Mouse (Mus musculus) fat pad, adult 2 months (tissue): ENCODE results near the gene Sh3bp4.

Experiments
- DNase-seq: peaks from one replicate; pipeline ENCODE4 v3.0.0-alpha.2; 2011; ENCODE audit warnings: low read depth, low spot score; ENCODE audit errors: extremely low read depth

The Sh3bp4 gene

GRCm38 (mm10) chr1:89175355-89175754, 105.1 kb downstream of the Sh3bp4 start:
- DNase-seq: no peak

- DNase-seq: no peak
These were observed 113.1 kb downstream of the Sh3bp4 start for GRCm38 (mm10) chr1:89183261-89183831.

DNA sequence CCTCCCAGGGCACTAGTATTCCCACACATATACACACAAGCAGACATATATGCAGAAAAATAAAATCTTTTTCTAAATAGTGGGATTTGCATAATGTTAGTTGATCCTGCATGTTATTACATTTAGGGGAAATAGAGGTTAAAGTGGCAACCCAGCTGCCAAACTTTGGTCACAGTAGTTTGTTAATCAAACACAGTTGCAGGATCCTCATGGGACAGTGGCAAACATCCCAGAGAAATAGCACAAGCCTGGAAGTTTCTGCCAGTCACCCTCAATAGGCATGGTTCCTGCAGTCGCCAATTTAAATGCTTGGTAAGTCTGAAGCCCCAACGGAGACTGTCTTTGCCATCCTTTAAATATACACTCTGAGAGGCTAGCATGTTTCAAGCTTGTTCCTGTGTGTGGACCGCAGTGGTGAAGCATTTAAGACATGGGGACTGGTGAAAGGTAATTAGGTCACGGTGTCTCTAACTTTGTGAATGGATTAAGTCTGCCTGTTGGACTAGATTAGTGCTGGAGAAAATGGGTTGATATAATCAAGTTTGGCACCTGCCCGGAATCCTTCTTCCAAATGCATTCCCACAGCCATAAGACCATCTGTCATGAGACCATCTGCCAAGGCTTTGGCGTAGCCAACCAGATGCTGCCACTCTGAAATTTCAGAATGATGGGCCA, 114.0 kb downstream of the Sh3bp4 start:
- DNase-seq: no peak

- no peak for DNase-seq
These were observed 114.6 kb downstream of the Sh3bp4 start for GRCm38 (mm10) chr1:89184839-89185238.

- no peak for DNase-seq
These were observed 117.2 kb downstream of the Sh3bp4 start for GRCm38 (mm10) chr1:89187441-89187840.

DNA sequence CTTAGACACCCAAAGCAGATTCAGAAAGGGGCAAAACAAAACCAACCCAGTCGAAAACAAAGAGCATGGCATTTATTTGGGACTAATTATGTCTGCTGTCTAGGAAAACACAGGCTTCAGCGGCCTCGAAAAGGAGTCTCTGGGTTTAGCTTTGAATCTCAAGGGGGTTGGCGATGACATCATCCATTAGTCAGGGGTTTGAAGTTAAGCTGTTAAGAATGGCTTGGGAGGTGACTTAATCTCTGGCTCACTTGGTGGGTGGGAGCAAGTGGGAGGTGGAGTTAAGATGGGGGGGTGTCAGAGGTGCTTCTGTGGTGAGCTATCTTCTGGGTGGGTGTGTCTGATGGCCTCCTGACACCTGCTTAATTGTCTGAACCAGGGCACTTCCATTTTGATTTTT, 117.9 kb downstream of the Sh3bp4 start:
- no peak for DNase-seq

DNA sequence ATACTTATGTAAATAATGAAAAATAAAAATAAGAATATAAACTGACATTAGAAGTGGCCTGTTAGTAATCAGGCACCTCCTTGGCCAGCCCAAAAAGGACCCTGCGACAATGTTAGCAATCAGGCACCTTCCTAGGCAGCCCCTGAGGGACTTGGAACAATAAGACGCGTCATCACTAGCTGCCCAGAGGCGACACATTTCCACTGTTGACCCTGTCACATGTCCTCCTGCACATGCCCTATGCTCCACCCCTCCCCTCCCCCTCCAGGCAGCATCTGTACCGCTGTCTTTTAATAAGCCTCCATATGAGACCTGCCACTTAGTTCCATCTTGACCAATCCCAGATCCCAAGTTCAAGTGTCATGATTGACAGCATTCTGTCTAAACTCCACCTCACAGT, 119.0 kb downstream of the Sh3bp4 start:
- no peak for DNase-seq

- DNase-seq: no peak
These were observed 120.4 kb downstream of the Sh3bp4 start for GRCm38 (mm10) chr1:89190621-89191020.

GRCm38 (mm10) chr1:89191127-89191740, 121.0 kb downstream of the Sh3bp4 start:
- DNase-seq: no peak

GRCm38 (mm10) chr1:89192536-89193220, 122.5 kb downstream of the Sh3bp4 start:
- DNase-seq: no peak

- no peak for DNase-seq
These were observed 123.4 kb downstream of the Sh3bp4 start for GRCm38 (mm10) chr1:89193576-89193975.

DNA sequence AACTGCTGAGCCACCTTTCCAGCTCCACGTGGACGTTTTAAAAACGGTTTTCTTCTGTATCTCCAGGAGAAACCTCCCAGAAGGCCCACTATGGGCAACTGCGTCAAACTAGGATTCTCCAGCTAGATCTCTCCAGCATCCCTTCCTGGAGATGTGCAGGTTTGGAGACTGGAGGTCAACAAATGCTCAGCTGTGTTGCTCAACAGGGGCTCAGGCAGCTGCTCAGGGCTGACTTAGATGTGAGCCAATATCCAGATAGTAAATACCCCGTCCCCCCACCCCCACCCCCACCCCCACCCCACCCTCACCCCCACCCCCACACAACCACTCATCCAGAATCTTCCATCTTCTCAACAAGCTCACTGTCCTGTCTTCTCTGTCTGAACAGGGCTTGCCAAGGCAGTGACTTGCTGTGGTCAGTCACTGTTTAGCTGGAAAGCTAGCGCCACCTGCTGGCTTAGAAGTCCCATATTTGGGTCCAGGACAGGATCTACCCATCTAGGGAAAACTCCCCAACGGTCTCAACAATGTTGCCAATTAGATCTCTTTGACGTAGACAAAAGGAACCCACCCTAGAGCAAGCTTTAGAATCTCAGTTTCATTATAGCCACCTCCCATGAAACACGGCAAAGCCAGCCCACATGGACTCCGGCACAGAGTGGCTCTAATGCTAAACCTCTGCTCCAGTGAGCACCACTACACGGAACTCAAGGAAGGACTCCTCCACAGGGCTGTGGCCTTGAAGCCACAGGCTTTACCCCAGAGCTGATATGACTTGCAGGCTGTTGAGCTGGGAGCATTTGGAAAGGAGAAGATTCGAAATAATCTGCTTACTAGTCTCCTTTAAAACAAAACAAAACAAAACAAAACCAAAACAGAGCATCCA, 125.9 kb downstream of the Sh3bp4 start:
- DNase-seq: no peak
